Comparison of ENCODE assay signal across 8 mouse cellular contexts in genomic region chr11:95145851-95146403, GRCm38 (mm10). TPM values are rescaled to one million over a fixed set of nuclear protein-coding genes. Genes with fewer than 3 reads are reported as not detected.
A peak's percentile ranks its signal among the peaks of the same experiment; 100 is the strongest.
DNase-seq lines count a peak whose midpoint lies in the region; ATAC-seq and TF ChIP-seq lines count a peak whose summit lies in the region.

Gene Dlx4 (minus strand): TSS chr11:95146263.

- peak within 1 kb of the TSS; percentile 86 for H3K4me2 ChIP-seq in limb, embryonic 12.5 days
- H3K4me2 ChIP-seq in midbrain, embryonic 13.5 days (replicated peaks), result peak within 1 kb of the TSS; percentile 58

- no peak for DNase-seq in spleen, adult 2 months (ENCODE audit: low read depth in 1 of 2, low spot score in 2 of 2)
- DNase-seq in spleen, adult 12 weeks (ENCODE audit: low spot score), result no peak
- DNase-seq in heart, embryonic 10.5 days (ENCODE audit: low spot score), result no peak
- peak; percentile 61 for DNase-seq in urinary bladder, postnatal 14 days (ENCODE audit: low spot score)
- DNase-seq in left cerebral cortex, adult 8-10 months (ENCODE audit: low spot score in 2 of 2), result no peak

- H3K36me3 ChIP-seq in spleen, adult 2 months (ENCODE audit: control insufficient read depth, insufficient read depth, low read length), result no peaks in the 10 kb centered on the region
- no peaks in the 10 kb centered on the region for H3K36me3 ChIP-seq in heart, embryonic 10.5 days
- no peaks in the 10 kb centered on the region for H3K36me3 ChIP-seq in limb, embryonic 12.5 days
- H3K36me3 ChIP-seq in midbrain, embryonic 13.5 days, result no peaks in the 10 kb centered on the region

- no peak for ATAC-seq in limb, embryonic 12.5 days (ENCODE audit: insufficient number of reproducible peaks, insufficient read depth, low FRiP score, low TSS enrichment, low read depth)
- ATAC-seq in midbrain, embryonic 13.5 days, result peak; percentile 34; the same call in 1 of the 2 replicates

- under 1% methylated on average over 48 of the region's 48 CpGs for WGBS in spleen, adult 2 months
- WGBS in heart, embryonic 10.5 days, result under 1% methylated on average over 48 of the region's 48 CpGs
- under 1% methylated on average over 47 of the region's 48 CpGs for WGBS in limb, embryonic 12.5 days
- WGBS in midbrain, embryonic 13.5 days, result under 1% methylated on average over 48 of the region's 48 CpGs

- H3K4me1 ChIP-seq in spleen, adult 2 months (ENCODE audit: control insufficient read depth, insufficient read depth, insufficient read length), result no peaks in the 10 kb centered on the region; the same call in 1 of the 2 replicates
- H3K4me1 ChIP-seq in bone marrow macrophage, adult 2 months (ENCODE audit: control insufficient read depth, insufficient read depth, low read length), result 0 out of 2 replicates have a peak, but pooled peaks cover 2% of the 10 kb centered on the region
- peaks cover 33% of the 10 kb centered on the region for H3K4me1 ChIP-seq in heart, embryonic 10.5 days
- peaks cover 34% of the 10 kb centered on the region for H3K4me1 ChIP-seq in limb, embryonic 12.5 days (replicated peaks)
- H3K4me1 ChIP-seq in midbrain, embryonic 13.5 days (replicated peaks), result peaks cover 25% of the 10 kb centered on the region

- TF ChIP-seq CTCF in spleen, adult 2 months (IDR thresholded peaks at IDR 0.05; ENCODE audit: extremely low read depth, insufficient read depth, insufficient read length, insufficient replicate concordance), result no peak
- no peak for TF ChIP-seq CTCF in bone marrow macrophage, adult 2 months (IDR thresholded peaks at IDR 0.05; ENCODE audit: low read depth, low read length)

- H3K27ac ChIP-seq in spleen, adult 2 months (ENCODE audit: insufficient read depth, low read length), result no peak within 1 kb of the TSS
- H3K27ac ChIP-seq in bone marrow macrophage, adult 2 months (ENCODE audit: insufficient read depth, low read depth, low read length), result no peak within 1 kb of the TSS
- H3K27ac ChIP-seq in heart, embryonic 10.5 days, result peak within 1 kb of the TSS; percentile 70
- H3K27ac ChIP-seq in limb, embryonic 12.5 days, result no peak within 1 kb of the TSS
- H3K27ac ChIP-seq in midbrain, embryonic 13.5 days, result no peak within 1 kb of the TSS

- no peaks in the 10 kb centered on the region for H3K9me3 ChIP-seq in heart, embryonic 10.5 days
- H3K9me3 ChIP-seq in limb, embryonic 12.5 days, result no peaks in the 10 kb centered on the region
- H3K9me3 ChIP-seq in midbrain, embryonic 13.5 days, result no peaks in the 10 kb centered on the region; the same call in 1 of the 2 replicates

- peak within 1 kb of the TSS; percentile 44 for H3K9ac ChIP-seq in limb, embryonic 12.5 days (replicated peaks)
- peak within 1 kb of the TSS; percentile 29; the same call in 1 of the 2 replicates for H3K9ac ChIP-seq in midbrain, embryonic 13.5 days (replicated peaks)

- peaks cover 45% of the 10 kb centered on the region for H3K27me3 ChIP-seq in spleen, adult 2 months (ENCODE audit: control insufficient read depth, insufficient read depth, low read length)
- peaks cover 100% of the 10 kb centered on the region for H3K27me3 ChIP-seq in heart, embryonic 10.5 days (ENCODE audit: insufficient read depth, poor library complexity, severe bottlenecking)
- peaks cover 100% of the 10 kb centered on the region for H3K27me3 ChIP-seq in limb, embryonic 12.5 days
- peaks cover 100% of the 10 kb centered on the region for H3K27me3 ChIP-seq in midbrain, embryonic 13.5 days

- H3K4me3 ChIP-seq in spleen, adult 2 months (ENCODE audit: extremely low read depth, insufficient read depth, insufficient read length), result peak within 1 kb of the TSS; percentile 35
- peak within 1 kb of the TSS; percentile 58 for H3K4me3 ChIP-seq in bone marrow macrophage, adult 2 months (ENCODE audit: insufficient read depth, low read length)
- H3K4me3 ChIP-seq in heart, embryonic 10.5 days, result peak within 1 kb of the TSS; percentile 64
- peak within 1 kb of the TSS; percentile 46 for H3K4me3 ChIP-seq in limb, embryonic 12.5 days (replicated peaks)
- peak within 1 kb of the TSS; percentile 35 for H3K4me3 ChIP-seq in midbrain, embryonic 13.5 days (replicated peaks)

- no peak for TF ChIP-seq POLR2A in spleen, adult 2 months (IDR thresholded peaks at IDR 0.05; ENCODE audit: low read depth, low read length)
- TF ChIP-seq POLR2A in bone marrow macrophage, adult 2 months (IDR thresholded peaks at IDR 0.05; ENCODE audit: borderline replicate concordance, low read depth, low read length), result no peak

RNA-seq across cellular contexts. Expression of gene Dlx4, which starts in this region (rescaled TPM):
- polyA plus RNA-seq in spleen, adult 2 months (2012; rRNA removed), result not detected in 2 replicates
- not detected in 2 replicates for polyA plus RNA-seq in bone marrow macrophage, adult 2 months (2012; ENCODE audit: insufficient read depth, insufficient read length, missing spikeins)
- 0.43 and 1.2 TPM in 2 replicates for polyA plus RNA-seq in heart, embryonic 10.5 days (2016; fragmentation: Nextera tagmentation; extraction: Ambion mirVana)
- polyA plus RNA-seq in limb, embryonic 12.5 days (2016; fragmentation: Nextera tagmentation; extraction: Ambion mirVana), result 1.4 and 1.9 TPM in 2 replicates
- polyA plus RNA-seq in midbrain, embryonic 13.5 days (2015; fragmentation: Nextera tagmentation; extraction: Ambion mirVana), result not detected in 2 replicates
- total RNA-seq in left cerebral cortex, adult 8-10 months (2022), result under 1 TPM in 3 of 4 experiments, not detected in 1; 0.15 to 0.40 (median 0.33) TPM

Comparison
In these comparisons a context has a peak if more than half of its experiments do, and no peak if none do; other contexts are left out.
1. Peak in ATAC-seq, H3K4me3 ChIP-seq, H3K9ac ChIP-seq and H3K4me2 ChIP-seq in midbrain, embryonic 13.5 days; RNA of the gene not detected or under 1 TPM.